Mouse (Mus musculus): ENCODE data around the gene Crebzf.

The Crebzf gene

GRCm38 (mm10) chr7:90476313-90477245, 34.0 kb downstream of the Crebzf start, which contains the start of gene Dlg2:
Gene Dlg2 (plus strand): TSS chr7:90476672.
- CTCF ChIA-PET: no interaction called here

DNA sequence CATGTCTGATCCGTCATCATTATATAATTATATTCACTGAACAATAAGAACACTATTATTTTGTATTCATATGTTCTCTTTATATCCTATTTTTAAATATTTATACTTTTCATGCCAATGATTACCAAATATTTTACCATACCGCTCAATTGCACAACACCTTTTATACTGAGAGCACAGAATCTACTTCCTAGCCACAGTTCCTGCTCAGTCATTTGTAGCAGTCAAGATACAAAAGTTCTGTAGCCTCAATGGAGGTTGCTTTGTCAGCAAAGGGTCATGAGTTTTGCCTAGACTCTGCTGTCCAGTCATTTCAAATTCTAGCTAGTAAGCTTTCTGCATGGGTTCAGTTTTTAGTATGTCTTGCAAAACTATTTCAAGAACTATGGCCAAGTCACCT, 40.1 kb downstream of the Crebzf start:
- CTCF ChIA-PET: no interaction called here
